Mouse (Mus musculus) limb, embryonic 14.5 days (tissue): ENCODE measurements at regions not wholly inside any gene's neighbourhood (a gene's known extent, or its start where the extent isn't known, plus 50 kb on each side); places are given as distances from the start of the nearest gene placed in this dataset.
"Not testable (repeated sequence)": the region's sequence is repeated elsewhere in the genome, so short reads cannot be mapped to it uniquely, and the experiment has no call there.

Experiments
- ATAC-seq: fragments of 200-750 bp; cut with Nextera tagmentation; 2 replicates; pipeline ENCODE4 v1.8.0; 2017; ENCODE audit warnings: low read depth, moderate number of reproducible peaks, moderate TSS enrichment; ENCODE audit not compliant: low FRiP score
- DNase-seq: peaks from one replicate; pipeline ENCODE4 v3.0.0-alpha.2; 2015; ENCODE audit warnings: low spot score
- H3K27ac ChIP-seq: fragments of 300-500 bp; sonication (generic); replicated peaks from 2 replicates; pipeline ENCODE4 v1.5.1; 2014; ENCODE audit warnings: low read depth, mild to moderate bottlenecking, low read length, moderate library complexity, mixed read lengths
- H3K27me3 ChIP-seq: fragments of 300-500 bp; sonication (generic); 2 replicates; pipeline ENCODE4 v1.6.1; 2014; ENCODE audit warnings: low read length, mixed read lengths; ENCODE audit not compliant: control insufficient read depth, insufficient read depth
- H3K36me3 ChIP-seq: fragments of 300-500 bp; sonication (generic); 2 replicates; pipeline ENCODE4 v1.6.1; 2014; ENCODE audit warnings: mild to moderate bottlenecking, low read length, moderate library complexity, mixed read lengths; ENCODE audit not compliant: control insufficient read depth, insufficient read depth
- H3K4me1 ChIP-seq: fragments of 300-500 bp; sonication (generic); 2 replicates; pipeline ENCODE4 v1.6.1; 2014; ENCODE audit warnings: antibody characterized with exemption, low read length, mixed read lengths; ENCODE audit not compliant: control insufficient read depth, insufficient read depth
- H3K4me2 ChIP-seq: fragments of 300-500 bp; sonication (generic); replicated peaks from 2 replicates; pipeline ENCODE4 v1.6.1; 2014; ENCODE audit warnings: low read depth, mild to moderate bottlenecking, low read length, moderate library complexity; ENCODE audit not compliant: severe bottlenecking
- H3K4me3 ChIP-seq: fragments of 300-500 bp; sonication (generic); replicated peaks from 2 replicates; pipeline ENCODE4 v1.5.1; 2014; ENCODE audit warnings: low read length
- H3K9ac ChIP-seq: fragments of 300-500 bp; sonication (generic); 2 replicates; pipeline ENCODE4 v1.6.1; 2014; ENCODE audit warnings: mild to moderate bottlenecking, low read depth, low read length, moderate library complexity; ENCODE audit not compliant: severe bottlenecking
- H3K9me3 ChIP-seq: fragments of 300-500 bp; sonication (generic); 2 replicates; pipeline ENCODE4 v1.6.1; 2016; ENCODE audit warnings: low read length; ENCODE audit not compliant: control insufficient read depth
- WGBS: fragments of 180-500 bp; shearing (Covaris S2); extraction: QIAGEN DNeasy Blood & Tissue Kit; methylation state at CpG from one replicate; pipeline ENCODE4 v1.1.7; 2014; 5-methylcytosine and 5-hydroxymethylcytosine counted together

DNA sequence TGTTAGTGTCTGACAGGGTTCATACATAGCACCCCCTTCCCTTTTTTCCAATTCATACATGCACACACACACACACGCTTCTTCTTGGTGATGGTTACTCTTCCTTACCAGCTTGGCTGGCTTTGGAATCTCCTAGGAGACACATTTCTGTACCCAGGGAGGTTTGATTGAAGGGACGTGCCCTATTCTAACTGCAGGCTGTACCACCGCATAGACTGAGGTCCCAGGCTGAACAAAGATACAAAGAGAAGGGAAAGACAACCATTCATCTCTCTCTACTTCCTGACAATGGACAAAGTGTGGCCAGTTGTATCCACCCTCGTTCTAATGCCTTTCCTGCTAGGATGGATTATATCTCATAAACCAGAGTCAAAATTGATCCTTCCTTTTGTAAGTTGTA lies 100.0 kb downstream of the Raet1d start:
- H3K9me3 ChIP-seq, H3K27me3 ChIP-seq, ATAC-seq, H3K27ac ChIP-seq, H3K4me3 ChIP-seq, H3K4me1 ChIP-seq, H3K4me2 ChIP-seq, H3K36me3 ChIP-seq, DNase-seq, H3K9ac ChIP-seq: not testable (repeated sequence)
- WGBS, result 79% methylated on average over 4 of the region's 4 CpGs

DNA sequence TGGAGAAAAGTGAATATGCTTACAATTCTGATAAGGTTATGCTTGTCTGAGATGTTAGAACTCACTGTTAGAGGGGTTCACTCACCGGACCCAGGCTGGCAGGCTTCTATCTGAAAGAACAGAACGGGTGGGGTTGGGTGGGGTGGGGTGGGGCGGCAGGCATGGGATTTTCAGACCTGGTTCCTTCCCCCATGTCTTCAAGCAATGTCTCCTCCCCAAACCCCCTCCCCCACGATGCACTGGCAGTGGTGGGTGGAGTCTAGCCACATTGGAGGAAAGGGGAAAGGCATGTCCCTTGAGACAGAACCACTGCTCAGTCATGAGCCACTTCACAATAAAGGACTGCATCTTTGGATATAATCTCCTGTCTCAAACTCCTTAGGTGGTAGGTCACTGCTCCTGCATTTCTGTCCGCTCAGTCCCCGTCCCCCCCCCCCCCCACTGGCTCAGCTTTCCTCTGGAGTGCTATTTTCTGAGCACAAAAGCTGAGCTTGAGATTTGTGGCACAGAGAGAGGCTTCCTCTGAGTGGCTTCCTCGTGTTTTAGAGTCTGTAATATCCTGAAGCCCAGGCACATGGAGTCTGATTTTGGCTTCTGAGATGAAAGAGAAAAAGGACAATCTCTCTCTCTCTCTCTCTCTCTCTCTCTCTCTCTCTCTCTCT lies 100.6 kb downstream of the Raet1d start:
- not testable (repeated sequence) for H3K4me3 ChIP-seq, DNase-seq, H3K4me2 ChIP-seq, H3K9me3 ChIP-seq, H3K27me3 ChIP-seq, H3K4me1 ChIP-seq, H3K27ac ChIP-seq, H3K36me3 ChIP-seq, H3K9ac ChIP-seq, ATAC-seq
- WGBS, result 26% methylated on average over 5 of the region's 7 CpGs

DNA sequence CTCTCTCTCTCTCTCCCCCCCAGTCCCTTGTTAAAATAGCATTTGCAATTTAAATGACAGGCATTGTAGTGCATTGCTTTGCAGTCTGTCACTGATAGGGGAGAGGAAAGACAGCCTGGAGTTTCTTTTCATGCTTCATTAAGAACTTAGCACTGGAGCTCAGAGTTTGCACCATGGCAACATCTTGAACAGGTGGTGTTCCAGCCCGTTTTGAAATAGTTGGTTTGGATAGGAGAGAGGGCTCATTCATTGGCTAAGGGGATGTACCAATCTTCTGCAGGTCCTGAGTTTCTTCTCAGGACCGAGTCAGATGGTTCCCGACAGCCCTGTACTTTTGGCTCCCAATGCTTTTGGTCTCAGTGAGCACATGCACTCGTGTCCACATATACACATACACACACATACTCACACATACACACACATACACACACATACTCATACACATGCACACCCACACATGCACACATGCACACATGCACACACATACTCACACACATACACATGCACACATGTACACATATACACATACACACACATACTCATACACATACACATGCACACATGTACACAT lies 101.2 kb downstream of the Raet1d start:
- not testable (repeated sequence) for H3K4me3 ChIP-seq, H3K9me3 ChIP-seq, H3K9ac ChIP-seq, H3K27me3 ChIP-seq, DNase-seq, H3K36me3 ChIP-seq, H3K27ac ChIP-seq, H3K4me2 ChIP-seq, H3K4me1 ChIP-seq, ATAC-seq
- 52% methylated on average over 4 of the region's 4 CpGs for WGBS

DNA sequence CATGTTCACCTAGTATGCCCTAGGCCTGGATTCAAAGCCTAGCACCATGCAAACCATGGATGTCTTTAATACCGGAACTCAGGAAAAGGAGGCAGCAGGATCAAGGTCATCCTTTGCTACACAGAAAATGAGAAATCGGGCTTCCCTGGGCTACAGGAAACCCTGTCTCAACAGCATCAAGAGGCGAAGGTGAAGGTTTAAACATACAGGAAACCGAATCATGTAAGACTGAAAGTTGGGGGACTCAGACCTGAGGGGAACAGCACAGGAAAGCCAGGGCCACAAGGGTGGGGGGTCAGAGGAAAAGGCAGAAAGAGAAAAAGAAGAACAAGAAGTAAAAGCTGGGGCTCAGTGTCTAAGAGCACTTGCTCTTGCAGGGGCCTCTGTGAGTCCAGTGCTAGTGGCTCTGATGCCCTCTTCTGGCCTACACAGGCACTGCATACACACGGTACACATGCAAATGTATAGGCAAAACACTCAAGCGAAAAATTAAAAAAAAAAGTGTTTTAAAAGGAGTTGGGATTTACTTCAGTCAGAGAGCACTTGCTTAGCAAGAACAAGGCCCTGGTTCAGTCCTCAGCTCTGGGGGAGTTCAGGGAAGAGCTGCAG lies 111.5 kb downstream of the Raet1d start:
- H3K27ac ChIP-seq, DNase-seq, H3K27me3 ChIP-seq, H3K9ac ChIP-seq, H3K4me1 ChIP-seq, H3K4me3 ChIP-seq, H3K36me3 ChIP-seq, ATAC-seq, H3K4me2 ChIP-seq: not testable (repeated sequence)
- peaks cover 16% of the 10 kb centered on the region for H3K9me3 ChIP-seq
- WGBS, result 95% methylated on average over 6 of the region's 6 CpGs

DNA sequence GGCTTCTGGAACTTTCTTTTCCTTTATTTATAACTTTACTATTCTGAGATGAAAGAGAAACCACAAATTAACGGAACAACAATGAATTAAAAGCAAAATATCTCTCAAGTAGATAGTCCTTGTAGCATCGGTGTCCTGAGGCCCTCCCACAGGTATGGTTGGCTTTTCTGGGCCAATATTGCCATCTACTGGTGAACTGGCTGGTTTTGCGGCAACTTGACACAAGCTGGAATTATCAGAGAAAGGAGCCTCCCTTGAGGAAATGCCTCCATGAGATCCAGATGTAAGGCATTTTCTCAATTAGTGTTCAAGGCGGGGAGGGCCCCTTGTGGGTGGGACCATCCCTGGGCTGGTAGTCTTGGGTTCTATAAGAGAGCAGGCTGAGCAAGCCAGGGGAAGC lies 119.5 kb downstream of the Raet1d start:
- not testable (repeated sequence) for H3K36me3 ChIP-seq, H3K27me3 ChIP-seq, H3K4me1 ChIP-seq, H3K9me3 ChIP-seq, H3K4me2 ChIP-seq, H3K27ac ChIP-seq, H3K4me3 ChIP-seq, H3K9ac ChIP-seq
- 0 out of 2 replicates have a peak, but pooled peaks have one; percentile 34 for ATAC-seq
- 4% methylated on average over 4 of the region's 4 CpGs for WGBS
- DNase-seq, result peak; percentile 80

DNA sequence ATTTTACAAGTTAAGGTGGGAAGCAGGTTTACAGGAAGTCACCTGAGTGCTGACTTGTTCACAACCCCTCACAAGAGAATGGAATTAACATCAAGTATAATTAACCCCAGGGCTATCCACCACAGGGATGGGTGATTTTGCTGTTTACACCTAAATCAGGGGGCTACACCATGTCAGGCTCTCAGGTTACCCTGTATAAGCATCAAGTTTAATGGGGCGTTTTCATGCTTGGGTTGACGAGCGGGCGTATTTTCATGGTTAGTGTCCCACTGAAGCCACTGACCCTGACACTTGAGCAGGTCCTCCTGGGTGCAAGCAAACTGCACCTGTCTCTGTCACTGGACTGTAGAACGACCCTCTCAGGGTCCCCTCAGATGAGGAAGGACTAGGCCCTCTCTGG lies 126.7 kb downstream of the Raet1d start:
- H3K36me3 ChIP-seq, H3K4me2 ChIP-seq, DNase-seq, H3K9me3 ChIP-seq, H3K27ac ChIP-seq, ATAC-seq, H3K9ac ChIP-seq, H3K27me3 ChIP-seq, H3K4me3 ChIP-seq, H3K4me1 ChIP-seq: not testable (repeated sequence)
- WGBS, result 69% methylated on average over 5 of the region's 5 CpGs

DNA sequence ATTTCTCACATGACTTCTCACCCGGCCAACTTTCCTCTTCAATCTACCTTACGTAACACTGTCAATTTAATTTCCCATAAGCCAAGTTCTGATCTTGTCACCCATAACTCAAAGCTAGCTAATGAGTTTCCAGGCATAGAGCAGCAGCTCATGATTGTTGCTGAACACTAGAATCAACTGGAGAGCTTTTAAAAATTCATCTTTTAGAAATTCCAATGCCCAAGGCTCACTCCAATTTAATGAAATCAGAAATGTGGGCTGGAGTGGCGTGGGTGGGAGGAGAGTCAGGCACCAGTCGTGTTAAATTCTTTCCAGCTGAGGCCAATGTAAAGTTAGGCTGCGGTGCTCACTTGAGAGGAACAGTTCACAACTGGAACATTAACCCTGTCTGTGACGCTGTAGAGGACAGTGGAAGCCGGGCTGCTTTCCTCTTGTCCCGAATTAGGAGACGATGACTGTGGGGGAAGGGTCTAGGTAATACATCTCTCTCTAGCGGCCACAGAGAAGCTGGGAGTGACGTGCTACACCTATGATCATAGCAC lies 131.5 kb downstream of the Raet1d start:
- WGBS, result 46% methylated on average over 10 of the region's 11 CpGs
- not testable (repeated sequence) for H3K4me2 ChIP-seq, H3K4me3 ChIP-seq, H3K36me3 ChIP-seq, H3K4me1 ChIP-seq, H3K27me3 ChIP-seq, H3K9me3 ChIP-seq, DNase-seq, H3K9ac ChIP-seq
- H3K27ac ChIP-seq, result 0 out of 2 replicates have a peak overlapping the region, but pooled peaks have one; percentile 33
- ATAC-seq, result peak; percentile 83
